Mouse (Mus musculus) right cerebral cortex, postnatal 25 days (tissue): ENCODE data around the gene Gm20425.
"Not testable (repeated sequence)": the region's sequence is repeated elsewhere in the genome, so short reads cannot be mapped to it uniquely, and the experiment has no call there.

Source experiments
- DNase-seq: peaks from one replicate; pipeline ENCODE4 v3.0.0; 2022

The Gm20425 gene

DNA sequence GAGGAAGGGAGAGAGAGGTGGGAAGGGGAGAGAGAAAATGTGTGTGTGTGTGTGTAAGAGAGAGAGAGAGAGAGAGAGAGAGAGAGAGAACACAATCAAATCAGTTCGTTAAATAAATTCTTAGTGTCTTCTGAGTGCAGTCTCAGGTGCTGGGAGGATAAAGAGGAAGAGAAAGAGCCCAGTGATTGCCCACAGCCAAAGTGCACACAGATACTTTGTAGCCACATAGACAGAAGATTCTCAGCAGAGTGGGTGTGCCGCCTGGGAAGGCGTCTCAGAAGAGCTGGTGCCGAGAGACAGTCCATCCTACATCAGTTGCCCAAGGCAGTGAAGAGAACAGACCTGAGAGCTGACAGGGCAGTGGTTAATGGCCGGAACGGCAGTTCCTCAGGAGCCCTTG, 15.8 kb downstream of the Gm20425 start:
- DNase-seq: no peak

DNA sequence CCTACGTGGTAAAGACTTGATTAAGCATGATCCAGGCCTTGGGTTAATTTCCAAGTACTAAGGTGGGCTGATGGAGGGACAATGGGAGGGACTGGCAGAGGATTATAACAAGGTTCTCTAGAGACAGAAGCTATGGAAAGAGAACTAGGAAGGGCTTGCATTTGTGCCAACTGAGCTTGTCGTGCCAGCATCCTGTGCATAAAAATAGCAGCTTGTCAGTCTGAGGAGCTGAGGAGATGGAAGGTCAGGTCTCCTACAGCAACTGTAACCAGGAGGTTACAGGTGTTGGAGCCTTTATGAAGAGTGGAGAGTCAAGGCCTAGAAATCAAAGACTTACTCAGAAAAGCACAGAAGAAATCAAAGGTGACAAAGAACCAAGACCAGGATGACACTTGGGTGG, 16.5 kb downstream of the Gm20425 start:
- no peak for DNase-seq

DNA sequence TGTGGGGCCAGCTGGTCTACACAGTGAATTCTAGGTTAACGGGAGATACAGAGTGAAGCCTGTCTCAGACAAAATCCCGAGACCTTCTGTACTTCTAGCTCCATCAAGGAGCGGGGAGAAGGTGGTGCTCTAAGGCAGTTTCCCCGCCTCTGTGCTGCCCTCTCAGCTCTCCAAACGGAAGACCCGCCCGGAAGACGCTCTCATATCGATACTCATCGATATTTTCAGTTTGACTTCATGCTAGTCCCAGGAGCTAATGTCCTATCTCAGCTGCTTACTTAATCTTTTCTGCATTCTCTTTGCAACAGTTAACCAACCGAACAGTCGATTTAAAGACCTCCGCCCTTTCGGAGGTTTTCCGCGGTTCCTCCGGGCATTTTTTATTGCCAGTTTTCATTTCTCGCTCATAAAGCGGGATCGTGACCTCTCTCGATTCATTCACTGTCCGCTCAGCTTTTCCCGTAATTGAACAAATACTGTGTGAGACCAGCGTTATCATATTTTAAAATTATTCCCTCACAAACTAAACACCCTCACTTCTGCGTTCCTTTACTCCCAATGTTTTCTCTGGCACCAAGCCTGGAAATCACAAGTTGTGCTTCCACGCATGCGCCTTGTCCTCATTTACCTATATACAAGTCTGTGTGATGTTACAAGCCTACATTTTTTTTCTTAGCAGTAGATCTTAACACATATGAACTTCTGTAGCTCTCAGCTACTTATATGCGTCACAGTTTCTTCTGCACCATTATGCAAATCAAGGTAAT, 17.3 kb downstream of the Gm20425 start:
- DNase-seq: no peak

DNA sequence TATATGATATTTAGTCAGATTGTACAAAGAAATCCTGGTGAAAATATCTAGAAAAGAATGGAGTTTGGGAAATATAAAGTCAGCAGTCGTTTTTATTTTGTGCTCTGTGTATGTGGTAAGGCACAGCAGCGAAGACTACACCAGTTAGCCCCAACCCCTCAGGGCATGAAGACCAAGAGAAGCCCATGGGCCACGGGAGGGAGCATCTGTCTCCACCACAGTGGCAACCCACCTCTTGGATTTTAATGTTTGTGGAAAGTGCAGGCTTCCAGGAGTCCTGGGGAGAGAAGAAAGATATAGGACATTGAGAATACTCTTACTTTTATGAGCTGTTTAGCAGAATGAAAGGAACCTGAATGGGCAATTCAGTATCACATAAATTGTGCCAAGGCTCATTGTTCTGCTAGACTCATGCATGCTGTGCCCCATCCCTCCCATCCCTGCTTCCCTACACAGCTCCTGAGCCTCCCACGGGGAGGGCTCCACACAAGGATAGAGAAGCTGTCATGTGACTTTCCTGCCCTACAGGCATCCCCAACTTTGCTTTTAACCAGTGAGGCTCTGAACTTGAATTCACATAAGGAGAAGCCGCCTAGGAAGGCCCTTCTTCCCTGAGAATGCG, 21.2 kb downstream of the Gm20425 start:
- DNase-seq: no peak

DNA sequence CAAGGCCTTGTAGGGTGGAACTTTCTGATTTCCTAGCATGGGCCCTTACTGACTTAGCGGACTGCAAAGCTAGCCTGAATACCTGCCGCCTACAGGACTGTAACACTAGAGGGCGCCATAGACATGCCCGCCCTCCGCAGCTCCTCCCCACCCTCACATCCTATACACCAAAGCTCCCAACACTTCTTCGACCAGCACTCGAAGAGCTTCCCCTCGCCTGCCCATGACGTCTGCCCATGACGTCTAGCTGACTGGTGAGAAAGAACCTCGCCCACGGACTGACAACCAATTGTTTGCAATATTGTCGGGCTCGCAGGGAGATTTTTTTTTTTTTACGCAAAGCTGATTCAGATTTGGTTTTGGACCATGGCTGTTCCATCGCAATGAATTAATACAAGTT, 22.3 kb downstream of the Gm20425 start:
- DNase-seq: peak; percentile 51

DNA sequence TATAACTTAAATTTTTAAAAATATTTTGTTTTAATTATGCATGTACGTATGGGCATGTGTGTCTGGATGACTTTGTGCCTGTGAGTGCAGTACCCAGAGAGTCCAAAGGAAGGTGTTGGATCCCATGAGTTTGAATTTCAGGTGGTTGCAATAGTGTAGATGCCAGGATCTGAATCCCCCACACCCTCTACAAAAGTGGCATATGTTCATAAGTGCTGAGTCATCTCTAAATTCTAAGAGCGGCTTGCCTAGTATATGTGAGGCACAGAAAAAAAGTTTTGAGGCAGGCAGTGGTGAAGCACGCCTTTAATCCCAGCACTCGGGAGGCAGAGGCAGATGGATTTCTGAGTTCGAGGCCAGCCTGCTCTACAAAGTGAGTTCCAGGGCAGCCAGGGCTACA, 24.3 kb downstream of the Gm20425 start:
- no peak for DNase-seq

DNA sequence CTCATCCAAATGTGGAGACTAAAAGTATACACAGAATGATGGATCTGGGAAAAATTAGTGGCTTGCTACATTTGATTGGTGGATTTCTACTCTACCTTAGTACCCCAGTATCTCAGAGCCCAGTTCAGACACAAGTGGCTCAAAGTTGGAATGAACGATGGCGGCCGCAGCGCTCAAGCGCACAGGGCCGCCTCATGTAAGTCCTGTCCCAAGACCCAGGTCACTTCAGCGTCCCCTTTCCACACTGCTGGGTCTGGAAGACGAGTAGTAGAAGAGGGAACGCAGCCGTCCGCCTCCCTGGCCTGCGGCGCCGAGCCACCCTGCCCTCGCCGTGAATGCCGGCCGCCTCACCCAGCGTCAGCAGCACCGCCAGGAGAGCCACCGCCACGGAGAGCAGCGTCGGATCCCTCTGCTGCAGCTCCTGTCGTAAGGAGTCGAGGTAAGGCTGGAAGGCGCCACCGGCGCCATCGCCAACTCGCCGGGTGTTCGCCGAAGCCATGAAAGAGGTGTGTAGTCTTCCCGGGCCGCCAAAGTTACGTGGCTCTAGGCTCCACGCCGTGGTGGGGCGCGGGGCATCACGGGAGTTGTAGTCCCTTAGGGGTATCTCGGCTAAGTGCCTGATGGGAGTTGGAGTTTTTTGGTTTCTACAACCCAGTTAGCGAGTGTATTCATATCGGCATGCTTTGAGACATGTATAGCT, 28.4 kb downstream of the Gm20425 start, which contains the start of gene Srprb:
TSS of gene Srprb (minus strand) at position 577 of the 700 bp plus-strand sequence.
- DNase-seq: peak; percentile 92

DNA sequence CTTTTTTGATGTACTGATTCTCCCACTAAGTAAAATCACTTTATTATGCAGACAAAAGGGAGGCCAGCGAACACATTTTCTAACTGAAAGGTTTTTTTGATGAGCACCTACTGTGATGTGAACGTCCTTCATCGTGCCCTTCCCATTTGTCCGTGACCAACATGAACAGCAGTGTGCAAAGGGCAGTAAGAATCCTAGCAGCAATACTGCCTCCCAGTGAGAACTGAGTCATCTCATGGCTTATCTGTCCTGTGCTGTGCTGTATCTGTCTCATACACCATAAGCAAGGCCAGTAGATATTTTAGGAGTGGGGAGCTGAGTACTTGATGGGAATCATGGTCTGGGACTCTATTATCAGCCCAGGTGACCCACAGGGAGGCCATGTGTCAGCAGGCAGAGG, 41.7 kb downstream of the Gm20425 start:
- DNase-seq: no peak

DNA sequence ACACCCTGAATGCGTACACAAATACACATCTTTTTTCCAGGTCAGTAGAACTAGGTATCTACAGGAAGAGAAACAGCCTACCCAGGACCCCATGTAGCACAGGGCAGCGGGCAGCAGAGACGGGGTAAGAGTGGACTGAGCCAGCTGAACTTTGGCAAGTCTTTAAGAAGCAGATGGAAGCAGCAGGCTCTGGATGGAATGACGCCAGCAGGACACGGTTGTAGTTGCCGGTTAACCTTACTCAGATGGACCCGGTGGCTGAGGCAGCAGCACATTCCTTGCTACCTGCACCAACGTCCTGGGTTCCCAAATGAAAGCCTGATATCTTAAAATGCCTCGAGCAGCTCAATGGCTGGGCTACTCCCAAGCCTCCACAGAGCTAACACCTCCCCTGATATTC, 43.4 kb downstream of the Gm20425 start:
- DNase-seq: no peak

DNA sequence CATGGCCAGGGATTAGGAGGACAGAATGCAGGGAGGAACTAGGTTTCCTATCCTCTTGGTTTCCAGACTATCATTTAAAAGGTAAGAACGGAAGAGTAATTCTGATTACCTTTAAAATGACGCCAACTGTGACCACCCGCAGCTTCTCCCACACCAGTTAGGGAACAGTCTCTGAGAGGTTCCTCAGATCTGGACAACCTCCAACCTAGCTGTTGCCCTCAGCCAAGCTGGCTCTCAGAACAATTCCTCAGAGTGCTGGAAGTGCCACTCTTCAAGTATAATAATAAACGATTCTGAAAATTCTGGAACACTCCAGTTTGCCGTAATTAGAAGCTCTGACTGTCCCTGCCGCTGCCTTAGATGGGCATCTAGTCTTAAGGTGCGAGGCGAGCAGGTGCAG, 44.2 kb downstream of the Gm20425 start:
- DNase-seq: no peak

DNA sequence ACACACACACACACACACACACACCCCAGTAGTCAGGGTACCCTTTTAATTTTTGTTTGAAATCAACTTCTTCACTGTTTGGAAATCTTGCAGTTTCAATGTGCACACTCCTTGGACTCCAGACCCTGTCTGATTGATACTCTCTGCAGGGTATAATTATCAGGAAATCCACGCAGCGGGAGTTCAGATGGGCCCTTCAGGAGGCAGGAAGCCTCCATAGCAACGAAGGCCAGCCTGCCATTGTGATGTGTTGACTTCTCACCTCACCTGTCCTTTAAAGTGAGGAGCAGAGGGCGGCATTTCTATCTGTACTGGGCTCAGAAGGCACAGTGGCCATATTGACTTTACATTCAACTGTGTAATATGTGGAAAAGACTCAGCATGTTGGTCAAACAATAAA, 45.3 kb downstream of the Gm20425 start:
- DNase-seq: no peak

DNA sequence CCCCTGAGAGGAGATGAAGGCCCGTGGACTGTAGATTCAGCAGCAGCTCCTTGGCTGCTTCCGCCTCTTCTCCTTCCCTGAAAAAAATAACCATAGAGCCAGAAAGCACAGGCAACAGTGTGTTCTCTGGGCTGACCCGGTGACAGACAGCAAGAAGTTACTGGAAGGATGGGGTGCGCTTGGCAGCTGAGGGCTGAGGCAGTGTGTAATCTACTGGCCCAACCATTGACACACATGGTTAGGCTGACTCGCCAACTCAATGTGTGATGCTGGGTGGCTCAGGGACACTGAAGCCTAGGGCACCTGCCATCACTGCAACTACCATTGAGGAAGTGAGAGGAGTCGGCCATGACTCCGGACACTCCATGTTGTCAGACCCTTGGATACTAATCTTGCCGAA, 48.2 kb downstream of the Gm20425 start:
- DNase-seq: no peak

DNA sequence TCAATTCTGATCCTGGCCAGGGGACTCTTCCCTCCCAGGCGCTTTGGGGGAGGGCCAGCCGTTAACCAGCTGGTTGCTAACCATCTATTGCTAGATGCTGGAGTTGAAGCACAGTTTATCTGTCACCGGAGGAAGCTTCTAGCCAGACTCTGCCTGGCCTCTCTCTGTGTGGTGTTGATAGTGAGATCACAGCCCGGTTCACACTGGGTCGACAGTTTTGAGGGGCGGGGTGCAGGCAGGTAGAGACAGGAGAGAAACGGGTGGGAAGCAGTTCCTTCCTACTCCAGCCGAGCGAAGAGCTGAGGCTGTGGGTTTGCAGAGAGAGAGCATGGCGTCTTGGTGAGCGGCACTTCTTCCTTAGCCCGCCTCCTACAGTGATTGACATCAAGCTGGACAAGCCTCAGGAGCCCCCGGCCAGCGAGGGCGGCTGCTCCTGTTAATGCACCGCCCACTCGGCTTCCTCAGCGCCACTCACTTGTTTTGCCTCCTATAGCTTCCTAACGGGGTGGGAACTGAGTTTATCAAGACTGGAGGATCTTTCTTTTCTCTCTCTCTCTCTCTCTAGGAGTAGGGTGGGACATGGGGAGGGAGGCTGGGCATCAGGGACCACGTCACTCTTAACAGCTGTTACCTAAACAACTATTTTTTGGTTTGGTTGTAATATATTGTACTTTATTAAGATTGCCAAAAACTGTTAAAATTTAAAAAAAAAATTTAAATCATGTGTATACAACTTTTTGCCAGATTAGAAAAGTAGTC, 49.1 kb downstream of the Gm20425 start:
- DNase-seq: peak; percentile 33

DNA sequence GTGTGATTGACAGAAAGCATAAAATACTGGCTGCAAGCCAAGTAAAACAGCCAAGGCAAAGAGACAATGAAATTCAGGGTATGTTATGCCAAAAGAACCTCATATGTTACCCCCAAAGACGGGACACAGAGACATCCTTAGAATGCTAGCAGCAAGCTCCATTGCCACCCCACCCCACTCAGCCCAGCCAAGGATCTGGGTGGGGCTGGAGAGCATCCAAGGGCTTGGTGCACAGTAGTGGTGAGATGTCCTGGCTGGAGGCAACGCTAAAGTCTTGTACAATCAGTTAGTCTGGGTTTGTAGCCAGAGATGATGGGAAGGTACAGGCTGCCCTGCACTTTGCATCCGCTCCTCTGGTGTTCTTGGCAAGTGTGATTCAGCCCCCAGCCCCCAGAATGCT, 49.8 kb downstream of the Gm20425 start:
- DNase-seq: no peak

DNA sequence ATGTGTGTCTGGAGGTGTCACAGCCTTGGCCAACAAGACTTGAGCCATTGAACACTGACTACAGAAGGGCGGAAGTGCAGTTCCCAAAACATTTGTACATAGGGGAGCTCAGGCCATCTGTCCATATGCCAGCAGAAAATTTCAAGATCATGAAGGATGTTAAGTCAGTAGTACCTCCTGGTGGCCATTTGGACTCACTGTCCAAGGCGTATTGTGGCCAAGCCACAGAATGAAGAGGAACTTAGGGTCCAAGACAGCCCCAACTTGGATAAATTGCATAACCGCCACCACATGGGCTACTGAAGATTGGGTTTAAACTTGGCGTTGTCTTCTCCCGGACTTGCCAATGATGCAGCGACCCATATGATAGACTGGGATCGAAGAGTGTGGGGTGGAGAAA, 54.4 kb downstream of the Gm20425 start:
- no peak for DNase-seq

DNA sequence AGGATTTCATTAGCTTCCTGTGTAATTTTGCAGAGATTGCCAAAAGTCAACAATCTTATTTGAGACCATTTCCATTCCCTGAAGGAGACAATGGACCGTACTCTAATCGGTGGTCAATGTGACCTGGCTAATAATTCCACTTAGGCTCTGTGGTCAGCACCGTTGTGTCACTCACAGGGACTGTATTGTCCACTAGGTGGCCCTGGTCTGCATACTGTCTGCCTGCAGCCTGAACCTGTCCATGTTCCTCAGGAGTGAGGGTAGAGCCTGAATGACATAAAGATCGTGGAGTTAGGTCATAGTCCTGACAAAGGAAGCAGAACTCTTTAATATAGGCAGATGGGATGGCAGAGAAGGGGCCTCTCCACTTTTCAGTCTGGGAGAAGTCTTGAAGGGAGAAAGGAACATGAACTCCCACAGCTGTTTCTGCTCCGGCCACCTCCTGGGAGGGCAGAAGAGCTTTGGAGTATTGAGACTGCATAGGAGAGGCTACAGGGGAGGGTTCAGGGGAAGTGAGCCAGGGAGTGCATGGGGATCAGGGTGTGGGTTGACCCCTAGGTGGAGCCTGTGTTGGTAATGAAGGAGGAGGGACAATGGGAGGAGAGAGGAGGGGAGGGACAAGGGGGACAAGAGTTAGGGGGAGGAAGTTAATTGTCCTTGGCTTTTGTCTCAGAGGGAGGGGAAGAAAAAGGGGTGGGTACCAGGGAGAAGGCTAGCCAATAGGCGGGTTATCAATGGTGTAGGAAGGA, 55.2 kb downstream of the Gm20425 start:
- DNase-seq: no peak

DNA sequence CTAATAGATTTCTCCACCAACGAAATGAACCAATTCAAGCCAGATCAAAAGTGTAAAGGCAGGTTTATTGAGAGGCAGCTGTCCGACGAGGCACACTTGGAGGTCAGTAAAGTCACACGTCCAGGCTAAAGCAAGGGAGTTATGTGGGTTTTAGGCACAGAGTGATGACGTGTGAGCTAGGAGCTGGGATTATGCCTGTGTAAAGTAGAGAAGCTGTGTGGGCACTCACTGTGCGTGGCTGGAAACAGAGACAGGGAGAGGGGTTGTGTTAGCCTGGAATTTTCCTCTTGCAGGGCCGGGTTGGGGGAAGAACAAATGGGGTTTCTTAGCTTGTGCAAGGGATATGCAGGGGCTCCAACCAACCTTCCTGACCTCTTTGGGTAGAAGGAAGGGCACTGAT, 61.3 kb downstream of the Gm20425 start:
- no peak for DNase-seq

DNA sequence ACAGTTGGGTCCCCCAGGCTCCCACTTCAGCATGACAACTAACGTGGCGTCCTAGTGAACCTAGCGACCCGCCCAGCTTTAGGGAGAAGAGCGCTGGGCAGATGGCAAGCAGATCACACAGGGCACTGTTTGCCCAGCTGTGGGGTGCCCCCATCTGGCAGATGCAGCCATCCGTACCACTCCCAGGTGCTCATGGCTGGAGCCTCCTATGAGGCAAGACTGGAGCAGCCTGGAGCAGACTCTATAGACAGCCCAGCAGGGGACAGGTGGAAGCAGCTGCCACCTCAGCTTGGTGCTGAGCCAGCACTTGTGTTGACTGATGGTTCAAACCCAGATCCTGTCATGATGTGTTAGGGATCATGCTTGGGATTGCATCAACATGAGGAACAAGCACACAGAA, 62.1 kb downstream of the Gm20425 start:
- no peak for DNase-seq

DNA sequence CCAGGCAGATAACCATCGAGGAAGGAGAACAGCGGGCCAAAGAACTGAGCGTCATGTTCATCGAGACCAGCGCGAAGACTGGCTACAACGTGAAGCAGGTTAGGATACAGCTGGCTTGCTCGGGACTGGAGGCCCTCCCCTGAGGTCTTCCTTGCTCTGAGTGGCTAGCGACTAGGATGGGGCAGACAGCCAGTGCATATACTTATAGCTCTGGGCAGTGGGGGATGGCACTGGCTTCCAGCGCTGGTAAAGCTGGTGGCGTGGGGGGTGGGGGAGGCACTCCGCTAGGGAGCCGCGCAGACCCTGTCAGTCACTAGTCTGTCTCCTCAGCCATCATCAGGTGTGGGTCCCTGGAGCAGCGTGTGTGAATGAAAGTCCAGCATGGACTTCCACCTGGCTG, 66.3 kb downstream of the Gm20425 start:
- no peak for DNase-seq

DNA sequence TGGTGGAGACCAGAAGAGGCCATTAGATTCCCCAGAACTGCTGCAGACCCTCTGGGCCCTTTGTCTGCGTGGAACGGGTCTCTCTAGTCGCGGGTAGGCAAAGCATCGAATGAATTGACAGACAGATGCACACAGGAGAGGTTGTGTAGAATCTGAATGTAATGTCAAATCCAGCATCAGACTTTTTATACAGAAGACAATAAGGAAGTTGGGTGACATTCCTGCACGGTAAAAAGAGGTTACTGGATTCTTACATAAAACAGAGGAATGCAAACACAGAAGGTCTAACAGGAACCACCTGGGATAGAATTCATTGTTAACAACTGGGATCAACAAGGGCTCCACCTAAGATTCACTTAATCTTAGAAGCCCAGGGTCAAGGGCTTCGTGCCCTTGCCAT, 74.9 kb downstream of the Gm20425 start:
- not testable (repeated sequence) for DNase-seq

DNA sequence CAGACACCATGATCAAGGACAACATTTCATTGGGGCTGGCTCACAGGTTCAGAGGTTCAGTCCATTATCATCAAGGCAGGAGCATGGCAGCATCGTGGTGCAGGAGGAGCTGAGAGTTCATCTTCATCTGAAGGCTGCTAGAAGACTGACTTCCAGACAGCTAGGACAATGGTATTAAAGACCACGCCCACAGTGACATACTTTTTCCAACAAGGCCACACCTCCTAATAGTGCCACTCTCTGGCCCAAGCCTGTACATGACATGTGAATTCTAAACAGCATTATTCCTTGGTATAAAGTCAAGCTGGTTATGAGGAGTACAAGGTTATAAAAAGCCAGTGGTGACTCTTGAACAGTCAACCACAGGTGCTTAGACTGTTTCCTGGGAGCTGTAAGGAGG, 75.5 kb downstream of the Gm20425 start:
- DNase-seq: no peak

DNA sequence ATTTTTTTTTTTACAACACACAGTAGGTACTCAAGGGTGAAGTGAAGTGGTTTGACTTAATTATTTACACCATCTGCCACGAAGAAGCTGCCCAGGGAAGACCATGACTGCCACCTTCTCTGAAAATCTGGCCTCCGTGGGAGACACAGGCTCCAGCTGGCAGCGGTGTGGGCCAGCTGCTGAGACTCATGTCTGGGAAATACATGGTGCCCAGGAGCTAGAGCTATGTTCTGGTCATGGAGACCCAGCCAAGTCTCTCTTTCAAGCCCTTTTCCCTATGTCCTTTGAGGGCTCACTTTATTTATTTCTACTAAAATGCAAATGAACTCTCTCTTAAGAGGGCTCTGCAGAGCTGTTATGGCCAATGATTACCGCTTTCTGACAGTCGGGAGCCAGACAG, 76.8 kb downstream of the Gm20425 start:
- DNase-seq: no peak
